ENCODE assay signal across 22 mouse cellular contexts in genomic region chr12:91841714-91842113, GRCm38 (mm10). TPM values are rescaled to one million over a fixed set of nuclear protein-coding genes. Genes with fewer than 3 reads are reported as not detected.
A peak's percentile ranks its signal among the peaks of the same experiment; 100 is the strongest.
DNase-seq lines count a peak whose midpoint lies in the region; ATAC-seq and TF ChIP-seq lines count a peak whose summit lies in the region.
"Had no signal": no experiment of that assay in that cellular context is flagged by ENCODE, and none has a peak within 500 bp of the region (broad histone marks: within the 10 kb centered on the region; RNA-seq: fewer than 3 reads in every experiment).

No protein-coding gene starts in this region.

- H3K27me3 ChIP-seq in midbrain, embryonic 11.5 days (ENCODE audit: control insufficient read depth, insufficient read depth, low read length) = no peaks in the 10 kb centered on the region
- no peaks in the 10 kb centered on the region for H3K27me3 ChIP-seq in midbrain, embryonic 14.5 days (ENCODE audit: control insufficient read depth, insufficient read depth, low read length)
- H3K27me3 ChIP-seq in myocyte (ENCODE audit: control insufficient read depth, insufficient read depth, insufficient read length) = no peaks in the 10 kb centered on the region
- H3K27me3 ChIP-seq: embryonic facial prominence, embryonic 12.5 days; embryonic facial prominence, embryonic 15.5 days; heart, embryonic 13.5 days; hindbrain, embryonic 12.5 days; hindbrain, embryonic 15.5 days had no signal

- no peak for ATAC-seq in midbrain, embryonic 11.5 days (ENCODE audit: low FRiP score)
- ATAC-seq in midbrain, embryonic 14.5 days (ENCODE audit: low FRiP score, low TSS enrichment) = no peak
- ATAC-seq: activated CD4-positive, CD25-positive, alpha-beta regulatory T cell, adult 4 months; forebrain, embryonic 14.5 days; forebrain, postnatal 0 days; intestine, postnatal 0 days had no signal

- intact Hi-C loops in left cerebral cortex, postnatal 25 days (cut with DNase I) = no loop called here

- no peaks in the 10 kb centered on the region for H3K4me1 ChIP-seq in midbrain, embryonic 11.5 days (ENCODE audit: control insufficient read depth, insufficient read depth, low read length)
- H3K4me1 ChIP-seq in midbrain, embryonic 14.5 days (ENCODE audit: control insufficient read depth, insufficient read depth, low read length) = no peaks in the 10 kb centered on the region
- H3K4me1 ChIP-seq: embryonic facial prominence, embryonic 15.5 days; heart, embryonic 13.5 days; hindbrain, embryonic 12.5 days had no signal

- WGBS in midbrain, embryonic 11.5 days = 93% methylated on average over 6 of the region's 6 CpGs
- WGBS in midbrain, embryonic 14.5 days = 94% methylated on average over 6 of the region's 6 CpGs

- peaks cover 8% of the 10 kb centered on the region for H3K79me2 ChIP-seq in myocyte (ENCODE audit: control insufficient read depth, insufficient read depth)

- peaks cover 4% of the 10 kb centered on the region; the same call in 1 of the 2 replicates for H3K36me3 ChIP-seq in midbrain, embryonic 11.5 days (ENCODE audit: control insufficient read depth, insufficient read depth, low read length)
- peaks cover 54% of the 10 kb centered on the region for H3K36me3 ChIP-seq in midbrain, embryonic 14.5 days (ENCODE audit: control insufficient read depth, insufficient read depth, low read length)
- H3K36me3 ChIP-seq in myocyte (ENCODE audit: control insufficient read depth, insufficient read depth) = peaks cover 44% of the 10 kb centered on the region

- H3K9ac ChIP-seq in midbrain, embryonic 11.5 days (ENCODE audit: low read length) = no peak overlapping the region
- H3K9ac ChIP-seq in midbrain, embryonic 14.5 days (replicated peaks; ENCODE audit: low read length) = no peak overlapping the region
- H3K9ac ChIP-seq: embryonic facial prominence, embryonic 12.5 days; embryonic facial prominence, embryonic 15.5 days; forebrain, postnatal 0 days; heart, embryonic 13.5 days; hindbrain, embryonic 12.5 days; hindbrain, embryonic 15.5 days had no signal

- H3K27ac ChIP-seq in midbrain, embryonic 11.5 days (ENCODE audit: low read depth, low read length) = no peak overlapping the region
- H3K27ac ChIP-seq in midbrain, embryonic 14.5 days (replicated peaks; ENCODE audit: low read depth, low read length) = no peak overlapping the region
- H3K27ac ChIP-seq: embryonic facial prominence, embryonic 12.5 days; embryonic facial prominence, embryonic 15.5 days; heart, embryonic 13.5 days; hindbrain, embryonic 12.5 days; hindbrain, embryonic 15.5 days had no signal

- H3K4me2 ChIP-seq in midbrain, embryonic 11.5 days = no peak overlapping the region
- no peak overlapping the region for H3K4me2 ChIP-seq in midbrain, embryonic 14.5 days (ENCODE audit: low read length)
- no peak overlapping the region for H3K4me2 ChIP-seq in myocyte (ENCODE audit: low read depth)
- H3K4me2 ChIP-seq: embryonic facial prominence, embryonic 12.5 days; embryonic facial prominence, embryonic 15.5 days; heart, embryonic 13.5 days; hindbrain, embryonic 12.5 days; hindbrain, embryonic 15.5 days had no signal

- no peak overlapping the region for H3ac ChIP-seq in myocyte (ENCODE audit: control insufficient read depth, insufficient read length)

- peak; percentile 27 for DNase-seq in adrenal gland, postnatal 14 days
- no peak for DNase-seq in adrenal gland, adult (ENCODE audit: inconsistent age in 2 of 2, low spot score in 1 of 2)
- DNase-seq in midbrain, embryonic 11.5 days (ENCODE audit: low spot score, missing footprints) = peak; percentile 21
- no peak for DNase-seq in midbrain, embryonic 14.5 days
- DNase-seq in left cerebral cortex, postnatal 25 days (ENCODE audit: low spot score in 2 of 2) = no peak
- DNase-seq: adrenal gland, adult 8-10 months; cerebellum, adult 18-20 months; cerebellum, adult 9-11 months; cerebellum, postnatal 25 days; forebrain, postnatal 0 days; gastrocnemius, postnatal 25 days; heart, adult 18-20 months; kidney, adult 2 months had no signal

- TF ChIP-seq POLR2A in myocyte (IDR thresholded peaks at IDR 0.05; ENCODE audit: insufficient read length, low read depth) = no peak

- no peaks in the 10 kb centered on the region for H3K9me3 ChIP-seq in midbrain, embryonic 11.5 days (ENCODE audit: control insufficient read depth, low read length)
- H3K9me3 ChIP-seq in midbrain, embryonic 14.5 days (ENCODE audit: control insufficient read depth, low read length) = no peaks in the 10 kb centered on the region
- H3K9me3 ChIP-seq: embryonic facial prominence, embryonic 12.5 days; embryonic facial prominence, embryonic 15.5 days; heart, embryonic 13.5 days; hindbrain, embryonic 12.5 days; hindbrain, embryonic 15.5 days had no signal

- no peak overlapping the region for H3K4me3 ChIP-seq in midbrain, embryonic 11.5 days (ENCODE audit: low read depth, low read length)
- no peak overlapping the region for H3K4me3 ChIP-seq in midbrain, embryonic 14.5 days (replicated peaks; ENCODE audit: low read depth, low read length)
- H3K4me3 ChIP-seq in myocyte = no peak overlapping the region
- H3K4me3 ChIP-seq: embryonic facial prominence, embryonic 12.5 days; embryonic facial prominence, embryonic 15.5 days; heart, embryonic 13.5 days; hindbrain, embryonic 12.5 days; hindbrain, embryonic 15.5 days had no signal

TF ChIP-seq in myocyte, 11 proteins besides CTCF, POLR2A, EP300 and RAD21:
- TF ChIP-seq SRF (IDR thresholded peaks at IDR 0.05; ENCODE audit: control insufficient read depth, insufficient read length, low read depth) (no peak), MYOG (IDR thresholded peaks at IDR 0.05; ENCODE audit: control insufficient read depth in 1 of 3, insufficient read depth in 1 of 3, insufficient read length in 2 of 3, low read depth in 2 of 3) (peak in 1 of 3 experiments; percentile 58), MYOD1 (IDR thresholded peaks at IDR 0.05; ENCODE audit: control insufficient read depth in 1 of 3, insufficient read length in 2 of 3, low read depth in 2 of 3) (peak; percentile 64 to 77 (median 64)), MAX (IDR thresholded peaks at IDR 0.05; ENCODE audit: low read depth) (no peak), E2F4 (IDR thresholded peaks at IDR 0.05; ENCODE audit: insufficient read depth) (no peak)

RNA-seq across cellular contexts. Expression of gene Sel1l, which starts 7.2 kb away (rescaled TPM):
- 148 and 153 TPM in 2 replicates for total RNA-seq in adrenal gland, postnatal 14 days (2021)
- polyA plus RNA-seq in midbrain, embryonic 11.5 days (2014; fragmentation: Nextera tagmentation; extraction: Ambion mirVana) = 73.9 and 82.8 TPM in 2 replicates
- polyA plus RNA-seq in midbrain, embryonic 14.5 days (2014; fragmentation: Nextera tagmentation; extraction: Ambion mirVana) = 106 and 128 TPM in 2 replicates
- 54.2 TPM for polyA plus RNA-seq in myocyte (2012; fragmentation: generic; extraction: Trizol)
- 100 to 1,000 TPM; 162 to 163 TPM for total RNA-seq in left cerebral cortex, postnatal 25 days (2021)

RNA-seq across cellular contexts. Expression of gene Ston2, which starts 53.5 kb away (rescaled TPM):
- total RNA-seq in adrenal gland, postnatal 14 days (2021) = 6.4 and 10.1 TPM in 2 replicates
- polyA plus RNA-seq in midbrain, embryonic 11.5 days (2014; fragmentation: Nextera tagmentation; extraction: Ambion mirVana) = 7.2 and 8.4 TPM in 2 replicates
- polyA plus RNA-seq in midbrain, embryonic 14.5 days (2014; fragmentation: Nextera tagmentation; extraction: Ambion mirVana) = 4.7 and 5.0 TPM in 2 replicates
- 12.3 TPM for polyA plus RNA-seq in myocyte (2012; fragmentation: generic; extraction: Trizol)
- total RNA-seq in left cerebral cortex, postnatal 25 days (2021) = 10 to 100 TPM; 14.7 to 20.0 TPM

Comparison
In these comparisons a context has a peak if more than half of its experiments do, and no peak if none do; other contexts are left out.
1. DNase-seq: peak in adrenal gland, postnatal 14 days (single experiment) and midbrain, embryonic 11.5 days (single experiment); none in adrenal gland, adult (0 of 2), midbrain, embryonic 14.5 days (single experiment) and left cerebral cortex, postnatal 25 days (0 of 2).